Mouse (Mus musculus) liver, adult (tissue): ENCODE data around the gene Slit3.

Experiments
- GATA4 ChIP-seq: IDR thresholded peaks from 2 replicates; pipeline ENCODE4 v1.6.1; 2014; ENCODE audit warnings: mild to moderate bottlenecking, low read length; ENCODE audit not compliant: insufficient replicate concordance

Gene Slit3

DNA sequence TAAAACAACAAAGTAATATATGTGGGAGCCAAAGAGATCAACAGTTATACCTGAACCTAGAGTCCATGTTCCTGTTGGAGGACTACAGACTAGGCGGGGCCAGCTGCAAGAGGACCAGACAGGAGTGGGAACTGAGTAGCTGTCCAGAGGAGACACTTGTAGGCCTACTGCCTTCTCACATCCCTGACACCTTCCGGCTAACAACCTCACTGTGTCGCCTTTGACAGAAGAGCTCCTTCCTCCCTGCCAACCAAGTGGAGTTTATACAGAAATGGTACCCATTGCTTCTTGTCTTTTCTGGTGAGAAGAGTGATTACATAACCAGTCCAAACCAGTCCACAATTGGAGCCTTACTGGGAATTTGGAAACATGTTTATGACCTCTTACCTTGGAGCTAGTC, 3.2 kb upstream of the Slit3 start:
- no peak for TF ChIP-seq GATA4

DNA sequence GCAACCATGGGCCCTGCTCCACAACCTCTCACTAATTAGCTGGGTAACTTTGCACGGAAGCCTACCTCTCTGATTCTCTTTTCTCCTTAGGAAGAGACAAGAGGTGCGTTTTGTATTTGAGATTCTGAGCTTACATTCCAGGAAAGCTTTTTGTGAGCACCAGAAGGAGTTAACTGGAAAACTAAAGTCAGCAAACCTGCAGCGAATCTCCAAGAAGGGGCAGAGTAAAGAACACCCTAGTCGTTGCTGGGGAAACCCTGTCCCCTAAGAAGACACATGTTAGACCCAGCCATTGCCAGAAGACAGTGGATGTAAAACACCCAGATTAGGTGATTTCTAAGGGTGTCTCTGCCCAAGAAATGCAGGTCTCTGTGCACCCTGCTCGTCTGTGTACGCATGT, 2.3 kb upstream of the Slit3 start:
- TF ChIP-seq GATA4: no peak

DNA sequence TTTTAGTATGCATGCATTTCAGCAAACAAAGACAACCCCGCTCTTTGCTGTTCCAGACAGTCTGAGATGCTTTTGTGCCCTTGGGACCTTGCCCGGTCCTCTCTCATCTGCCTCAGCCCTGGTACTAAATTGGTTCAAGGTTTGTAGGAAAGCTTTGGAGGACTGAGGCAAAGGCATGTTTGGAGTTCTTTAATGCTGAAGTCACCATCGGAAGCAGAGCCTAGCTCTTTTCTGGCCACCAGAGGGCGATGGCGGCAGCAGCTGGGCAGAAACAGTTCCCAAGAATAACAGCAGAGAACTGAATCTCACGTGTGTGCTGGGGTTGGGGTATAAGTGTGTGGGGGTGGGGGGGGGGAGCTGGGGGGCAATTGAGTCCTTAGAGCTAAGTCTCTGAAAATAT, 1.7 kb upstream of the Slit3 start:
- TF ChIP-seq GATA4: no peak

DNA sequence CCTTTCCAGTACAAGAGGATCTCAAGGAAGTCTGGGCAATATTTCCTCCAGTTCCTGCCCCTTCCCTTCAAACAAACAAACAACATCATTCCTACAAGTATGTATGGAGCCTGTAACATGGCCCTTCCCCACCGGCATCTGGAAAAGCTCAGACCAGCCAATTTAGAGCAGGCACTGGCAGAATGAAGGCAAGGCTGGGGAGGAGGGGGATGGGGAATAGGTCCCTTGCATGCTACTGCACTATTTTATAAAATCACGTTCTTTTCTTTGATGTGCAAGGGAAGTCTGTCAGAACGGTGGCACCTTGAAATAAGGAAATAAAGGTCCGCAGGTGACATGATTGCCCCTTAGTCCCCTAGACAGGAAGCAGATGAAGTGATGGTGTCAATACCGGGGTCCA, 948 bp upstream of the Slit3 start:
- TF ChIP-seq GATA4: no peak

DNA sequence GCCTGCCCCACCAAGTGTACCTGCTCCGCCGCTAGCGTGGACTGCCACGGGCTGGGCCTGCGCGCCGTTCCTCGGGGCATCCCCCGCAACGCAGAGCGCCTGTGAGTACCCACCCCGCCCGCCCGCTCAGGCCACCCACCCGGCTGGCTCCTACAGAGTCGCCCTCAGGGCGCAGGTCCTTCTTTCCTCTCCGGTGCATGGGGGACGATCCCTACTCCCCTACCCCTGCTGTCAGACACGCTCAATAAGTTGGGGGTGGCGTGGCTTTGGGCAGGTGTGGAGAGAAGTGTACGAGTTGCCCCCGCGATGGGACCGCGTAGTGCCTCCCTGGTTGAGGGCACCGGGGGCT, 561 bp downstream of the Slit3 start:
- no peak for TF ChIP-seq GATA4

DNA sequence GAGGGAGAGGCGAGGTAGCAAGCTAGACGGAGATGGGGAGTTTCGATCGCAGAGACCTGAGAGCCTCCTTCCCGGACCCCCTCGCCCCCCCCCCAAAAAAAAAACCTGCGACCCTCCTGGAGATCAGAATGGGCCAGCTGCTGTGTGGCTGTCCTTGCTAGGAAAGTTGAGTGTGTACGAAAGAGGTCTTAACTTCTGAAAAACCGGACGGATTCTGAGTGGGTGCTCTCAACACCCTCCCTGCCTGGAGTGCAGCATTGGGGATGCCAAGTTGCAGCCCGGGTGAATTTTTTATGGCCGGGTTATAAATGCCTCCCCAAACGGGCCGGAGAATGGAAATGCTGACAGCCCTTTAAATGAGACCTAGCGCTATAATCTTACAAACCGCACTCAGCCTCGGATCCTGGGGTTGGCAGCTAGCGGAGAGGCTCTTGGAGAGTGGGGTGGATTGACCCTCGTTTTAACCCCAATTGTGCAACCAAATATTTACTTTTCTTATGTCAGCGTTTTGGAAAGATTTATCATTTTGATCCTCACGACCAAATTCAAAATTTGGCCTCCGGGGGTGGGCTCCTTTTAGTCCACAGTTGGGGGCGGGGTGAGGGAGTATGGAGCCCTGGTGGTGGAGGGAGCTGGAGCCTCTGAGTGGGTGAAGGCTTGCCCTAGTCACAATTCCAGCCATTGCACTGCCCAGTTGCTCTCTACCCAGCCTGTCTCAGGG, 1.2 kb downstream of the Slit3 start:
- no peak for TF ChIP-seq GATA4

DNA sequence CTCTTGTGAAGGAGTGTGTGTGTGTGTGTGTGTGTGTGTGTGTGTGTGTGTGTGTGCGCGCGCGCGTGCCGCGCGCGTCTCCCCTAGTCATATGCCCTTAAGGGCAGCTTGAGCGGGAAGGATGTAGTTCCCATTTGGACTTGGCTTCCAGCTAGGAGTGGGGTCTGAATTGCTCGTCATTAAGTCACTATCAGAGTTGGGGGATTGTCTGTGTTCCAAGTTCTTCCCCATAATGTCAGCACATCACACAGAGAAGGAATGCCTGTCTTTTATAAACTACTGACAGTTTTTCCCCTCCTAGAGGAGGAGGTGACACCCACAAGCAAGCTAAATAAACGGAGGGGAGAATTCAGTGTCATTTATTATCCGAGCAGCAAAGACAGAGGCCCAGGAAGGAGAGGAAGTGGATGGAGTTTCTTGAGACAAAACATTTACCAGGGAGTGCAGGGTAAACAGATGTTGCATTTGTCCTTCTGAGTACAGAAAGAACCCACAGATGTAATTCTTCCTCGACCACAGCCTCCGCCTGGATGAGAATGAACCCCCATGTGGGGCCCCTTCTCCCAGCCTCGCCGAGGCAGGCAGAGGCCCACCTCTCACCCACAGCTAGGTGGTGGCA, 3.6 kb downstream of the Slit3 start:
- TF ChIP-seq GATA4: no peak

DNA sequence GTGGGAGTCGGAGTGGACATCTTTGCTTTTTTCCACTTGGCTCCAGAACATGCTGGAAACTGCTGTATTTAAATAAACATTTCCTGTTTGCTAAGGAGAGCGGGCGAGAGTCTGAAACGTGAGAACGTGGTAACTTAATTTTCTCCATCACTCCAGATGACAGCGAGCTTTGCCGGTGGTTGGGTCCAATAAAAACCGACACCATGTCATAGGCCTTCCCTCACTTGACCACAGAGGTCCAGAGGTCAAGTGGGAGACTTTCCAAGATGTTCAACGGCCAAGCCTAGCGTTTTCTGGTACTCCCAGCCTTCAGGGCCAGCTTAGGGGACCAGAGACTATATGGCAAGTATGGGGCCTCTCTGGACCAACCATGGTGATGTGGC, 4.1 kb downstream of the Slit3 start:
- TF ChIP-seq GATA4: no peak

DNA sequence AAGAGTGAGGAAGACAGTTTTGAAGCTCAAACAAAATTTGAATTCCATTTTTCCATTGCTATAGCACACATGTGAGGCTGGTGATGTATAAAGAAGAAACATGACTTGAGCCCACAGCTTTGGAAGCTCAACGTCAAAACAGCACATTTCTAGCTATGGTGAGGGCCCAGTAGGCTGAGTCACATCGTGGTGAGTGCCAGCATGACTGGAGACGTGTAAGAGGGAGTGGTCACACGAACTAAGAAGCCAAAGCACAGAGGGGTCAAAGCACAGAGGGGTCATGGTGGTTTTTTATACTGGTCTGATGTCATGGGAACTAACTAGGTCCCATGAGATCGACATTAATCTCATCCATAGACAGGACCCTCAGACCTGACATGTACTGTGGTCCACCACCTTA, 10.7 kb downstream of the Slit3 start:
- TF ChIP-seq GATA4: no peak

DNA sequence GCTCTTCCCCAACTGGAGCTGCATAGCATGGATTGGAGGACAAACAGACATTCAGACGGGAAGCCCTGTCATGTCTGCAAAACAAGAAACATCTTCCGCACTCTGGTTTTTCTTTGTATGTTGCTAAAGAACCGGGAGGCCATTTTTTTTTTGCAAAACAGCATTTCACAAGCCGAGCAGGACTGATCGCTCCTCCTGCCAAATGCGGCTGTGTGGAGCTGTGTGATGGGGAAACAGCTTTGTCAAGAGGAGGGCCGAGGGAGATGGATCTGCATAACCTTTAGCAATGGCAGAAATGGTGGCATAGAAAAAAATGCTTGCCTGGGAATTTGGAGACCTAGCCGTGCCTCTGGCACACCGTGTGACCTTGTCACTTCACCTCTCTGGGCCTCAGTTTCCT, 15.6 kb downstream of the Slit3 start:
- no peak for TF ChIP-seq GATA4

DNA sequence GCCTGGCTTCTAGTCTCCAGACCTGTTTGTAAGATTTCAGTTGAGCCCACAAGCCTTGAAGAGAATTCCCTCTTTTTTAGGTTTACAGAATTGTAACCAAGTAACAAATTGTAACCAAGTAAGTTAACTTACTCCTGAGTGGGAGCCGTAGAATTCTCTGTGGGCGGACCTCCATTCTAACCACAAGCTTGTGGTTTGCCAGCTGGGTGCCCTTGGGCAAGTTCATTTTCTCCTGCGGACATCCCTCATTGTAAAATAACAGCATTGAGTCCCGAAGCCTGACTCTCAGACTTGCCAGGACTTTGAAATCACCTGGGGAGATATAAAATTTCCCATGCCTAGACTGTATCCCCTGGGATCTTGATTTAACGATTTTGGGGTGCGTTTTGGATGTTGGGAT, 19.1 kb downstream of the Slit3 start:
- no peak for TF ChIP-seq GATA4

DNA sequence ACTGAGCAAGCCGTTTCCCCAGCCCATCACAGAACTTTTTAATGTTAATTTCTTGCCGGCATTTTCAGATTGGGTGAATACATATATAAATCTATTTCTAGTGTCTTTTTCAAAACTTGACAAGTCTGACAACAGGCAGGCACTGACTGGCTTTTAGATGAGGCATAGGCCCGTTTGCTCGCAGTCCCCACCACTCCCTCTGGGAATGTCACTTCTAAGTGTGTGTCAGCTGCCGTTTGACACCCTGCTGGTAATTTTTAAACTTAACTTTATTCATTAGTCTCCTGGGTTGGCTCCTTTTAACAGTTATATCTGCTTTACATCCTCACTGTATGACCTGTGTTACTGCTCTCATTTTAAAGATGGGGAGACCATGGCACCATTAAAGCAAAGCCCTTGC, 21.2 kb downstream of the Slit3 start:
- TF ChIP-seq GATA4: no peak

DNA sequence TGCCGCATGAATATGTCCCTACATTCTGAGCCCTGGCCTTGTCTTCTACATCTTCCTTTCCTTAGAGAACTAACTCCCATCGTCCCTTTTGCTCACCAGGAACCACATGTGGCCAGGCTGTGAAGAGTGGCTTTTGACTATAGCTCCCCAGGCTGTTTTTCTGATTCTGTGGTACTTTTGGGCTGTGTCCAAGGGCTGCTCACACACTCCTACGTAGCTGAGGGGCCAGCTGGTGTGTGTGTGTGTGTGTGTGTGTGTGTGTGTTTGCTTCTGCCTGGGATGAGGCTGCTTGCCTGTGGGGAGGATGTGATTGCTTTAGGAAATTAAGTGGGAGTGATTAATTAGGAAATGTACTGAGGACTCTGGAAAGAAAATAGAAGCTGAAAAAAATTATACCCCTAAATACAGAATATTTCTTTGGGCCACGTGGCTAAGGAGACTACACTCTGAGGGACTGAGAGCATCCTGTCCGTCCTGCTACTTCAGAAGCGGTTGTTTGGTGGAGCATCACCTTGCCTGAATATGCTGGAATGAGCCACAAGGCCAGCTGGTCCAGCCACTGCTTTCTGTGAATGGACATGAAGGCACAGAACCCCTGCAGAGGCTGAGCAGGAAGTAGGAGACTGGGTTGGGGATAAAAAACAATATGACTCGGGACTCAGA, 21.8 kb downstream of the Slit3 start:
- no peak for TF ChIP-seq GATA4

DNA sequence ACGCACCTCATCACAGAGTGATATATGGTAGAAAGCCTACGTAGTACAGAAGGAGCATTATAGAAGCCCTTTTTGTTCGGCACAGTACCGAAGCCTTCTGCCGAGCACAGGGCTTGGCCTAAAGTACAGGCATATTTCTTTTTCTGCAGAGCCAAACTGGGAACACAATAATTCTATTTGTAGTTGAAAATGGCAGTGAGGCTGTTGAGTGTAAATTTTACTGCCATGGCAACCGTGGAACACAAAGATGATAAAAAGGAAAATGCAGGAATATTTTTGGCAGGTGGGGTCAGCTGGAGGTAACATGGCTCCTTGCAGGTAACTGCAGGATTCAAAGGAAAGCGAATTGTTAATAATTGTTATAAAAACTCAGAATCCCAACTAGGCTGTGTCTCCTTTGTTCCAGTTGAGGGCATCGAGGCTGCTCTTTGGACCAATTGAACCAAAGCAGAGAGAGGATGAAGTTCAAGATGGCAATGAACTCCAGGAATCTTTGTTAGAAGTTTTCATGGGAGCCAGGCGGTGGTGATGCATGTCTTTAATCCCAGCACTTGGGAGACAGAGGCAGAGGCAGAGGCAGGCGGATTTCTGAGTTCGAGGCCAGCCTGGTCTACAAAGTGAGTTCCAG, 26.9 kb downstream of the Slit3 start:
- TF ChIP-seq GATA4: no peak

DNA sequence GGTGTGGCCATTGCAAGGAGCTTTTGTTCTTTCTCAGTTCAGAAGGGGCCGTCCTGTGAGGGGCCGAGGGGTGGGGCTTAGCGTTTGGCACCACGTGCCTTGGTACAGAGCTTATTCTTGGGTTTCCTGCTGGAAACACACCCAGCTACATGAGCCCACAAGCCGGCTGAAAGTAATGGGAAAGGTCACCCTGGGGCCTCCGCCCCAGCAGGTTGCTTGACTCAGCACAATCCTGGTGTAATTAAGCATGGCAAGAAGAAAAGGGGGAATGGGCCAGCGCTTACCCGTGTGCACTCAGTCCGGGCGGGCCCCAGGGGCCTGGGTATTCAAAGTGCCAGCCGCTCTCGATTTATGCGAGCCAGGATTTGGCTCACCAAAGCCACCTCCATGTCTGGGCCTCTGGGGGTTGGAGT, 30.5 kb downstream of the Slit3 start:
- TF ChIP-seq GATA4: no peak

DNA sequence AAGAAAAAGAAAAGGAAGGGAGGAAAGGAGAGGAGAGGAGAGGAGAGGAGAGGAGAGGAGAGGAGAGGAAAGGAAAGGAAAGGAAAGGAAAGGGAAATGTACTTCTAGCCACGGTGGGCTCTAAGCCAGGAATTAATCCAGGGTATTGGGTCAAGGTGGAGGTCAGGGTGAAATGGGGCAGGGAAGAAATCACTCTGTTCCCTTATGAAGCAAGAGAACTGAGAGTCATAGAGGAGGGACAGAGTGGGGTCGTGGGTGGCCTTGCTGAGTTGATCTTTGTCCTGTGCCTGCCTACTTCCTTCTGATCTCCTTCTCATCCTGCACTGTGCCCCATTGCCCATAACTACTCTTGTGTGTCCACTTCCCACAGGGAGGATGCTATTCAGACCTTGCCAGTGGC, 31.9 kb downstream of the Slit3 start:
- no peak for TF ChIP-seq GATA4
